Mouse (Mus musculus) spleen, adult 2 months (tissue): ENCODE results near the gene Parva. TPM values are rescaled to one million over a fixed set of nuclear protein-coding genes. Genes with fewer than 3 reads are reported as not detected.

Experiments
- DNase-seq, 2 experiments: peaks; one replicate each; pipeline versions ENCODE4 v3.0.0 to v3.0.0-alpha.2; 2012 to 2021; ENCODE audit warnings: low spot score in 2 of 2, low read depth in 1 of 2
- H3K27ac ChIP-seq: fragments of 200-500 bp; 2 replicates; pipeline ENCODE4 v1.5.1; 2012; ENCODE audit warnings: low read length, inconsistent platforms; ENCODE audit not compliant: insufficient read depth
- H3K27me3 ChIP-seq: fragments of 200-500 bp; 2 replicates; pipeline ENCODE4 v1.6.1; 2012; ENCODE audit warnings: mild to moderate bottlenecking, moderate library complexity, low read length, inconsistent platforms; ENCODE audit not compliant: control insufficient read depth, insufficient read depth
- H3K36me3 ChIP-seq: fragments of 200-500 bp; 2 replicates; pipeline ENCODE4 v1.6.1; 2012; ENCODE audit warnings: mild to moderate bottlenecking, low read length, inconsistent platforms; ENCODE audit not compliant: control insufficient read depth, insufficient read depth
- H3K4me1 ChIP-seq: fragments of 200-500 bp; 2 replicates; pipeline ENCODE4 v1.6.1; 2011; ENCODE audit warnings: inconsistent platforms; ENCODE audit not compliant: control insufficient read depth, insufficient read depth, insufficient read length
- H3K4me3 ChIP-seq: fragments of 200-500 bp; 2 replicates; pipeline ENCODE4 v1.5.1; 2011; ENCODE audit warnings: mild to moderate bottlenecking, inconsistent platforms; ENCODE audit not compliant: insufficient read depth, insufficient read length; ENCODE audit errors: extremely low read depth
- CTCF ChIP-seq: fragments of 200-500 bp; IDR thresholded peaks from 2 replicates; pipeline ENCODE4 v1.5.1; 2011; ENCODE audit warnings: mild to moderate bottlenecking, inconsistent platforms; ENCODE audit not compliant: insufficient read depth, insufficient read length, insufficient replicate concordance; ENCODE audit errors: extremely low read depth
- POLR2A ChIP-seq: fragments of 200-500 bp; IDR thresholded peaks from 2 replicates; pipeline ENCODE4 v1.6.1; 2011; ENCODE audit warnings: low read depth, low read length, inconsistent platforms
- WGBS: fragments of 180-500 bp; shearing (Covaris S2); methylation state at CpG from one replicate; pipeline ENCODE4 v1.1.7; 2018; 5-methylcytosine and 5-hydroxymethylcytosine counted together
- polyA plus RNA-seq: library from polyadenylated mRNA; depleted of rRNA; stranded (reverse); fragments of >200 nt; gene quantifications from 2 replicates; pipeline ENCODE4 v1.2.3, GENCODE M21; 2012

The Parva gene
- polyA plus RNA-seq, 1 experiment = 7.1 TPM

DNA sequence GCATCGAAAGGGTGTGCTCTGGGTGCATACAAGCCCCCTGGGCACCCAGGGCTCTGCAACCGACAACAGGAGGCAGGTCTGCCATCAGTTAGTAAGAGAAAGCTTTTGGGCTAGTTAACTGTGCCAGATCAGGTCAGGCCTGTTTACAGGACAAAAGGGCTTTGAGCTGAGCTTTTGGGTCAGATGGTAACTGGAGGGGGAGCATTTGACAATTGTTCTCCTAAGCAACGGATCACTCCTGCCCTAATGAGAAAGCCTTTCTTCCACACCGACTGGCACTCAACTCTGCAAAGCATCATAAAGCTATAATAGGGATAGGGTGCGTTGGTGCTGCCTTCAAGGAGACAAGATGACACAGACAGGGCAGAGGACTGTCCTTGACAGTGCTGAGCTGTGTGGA is 141.7 kb downstream of the Parva start:
- H3K4me3 ChIP-seq = no peak overlapping the region
- H3K27me3 ChIP-seq = no peaks in the 10 kb centered on the region
- H3K4me1 ChIP-seq = no peaks in the 10 kb centered on the region
- TF ChIP-seq POLR2A (no peak), CTCF (no peak)
- no peaks in the 10 kb centered on the region for H3K36me3 ChIP-seq
- 75% methylated on average over 5 of the region's 5 CpGs for WGBS
- DNase-seq = no peak
- H3K27ac ChIP-seq = no peak overlapping the region

DNA sequence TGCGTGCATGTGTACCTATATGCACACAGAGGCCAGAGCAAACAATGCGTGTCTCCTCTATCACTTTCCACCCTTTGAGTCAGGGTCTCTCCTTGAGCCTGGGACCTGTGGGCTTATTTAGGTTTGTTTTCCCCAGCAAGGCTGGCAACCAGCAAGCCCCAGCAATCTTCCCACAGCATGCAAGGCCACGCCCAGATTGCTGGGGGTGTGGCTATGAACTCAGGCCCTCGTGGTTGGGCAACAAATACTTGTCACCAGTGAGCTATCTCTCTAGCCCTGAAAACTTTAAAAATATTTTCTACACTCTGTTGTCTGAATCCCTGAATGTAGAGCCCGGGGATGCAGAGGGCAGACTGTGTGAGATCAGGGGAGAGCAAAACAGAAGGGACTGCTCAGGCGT is 154.3 kb downstream of the Parva start:
- Histone ChIP-seq H3K4me1 (no peaks in the 10 kb centered on the region), H3K36me3 (no peaks in the 10 kb centered on the region), H3K27me3 (no peaks in the 10 kb centered on the region), H3K4me3 (no peak overlapping the region), H3K27ac (no peak overlapping the region)
- TF ChIP-seq CTCF (no peak), POLR2A (no peak)
- 83% methylated on average over 6 of the region's 6 CpGs for WGBS
- no peak for DNase-seq

DNA sequence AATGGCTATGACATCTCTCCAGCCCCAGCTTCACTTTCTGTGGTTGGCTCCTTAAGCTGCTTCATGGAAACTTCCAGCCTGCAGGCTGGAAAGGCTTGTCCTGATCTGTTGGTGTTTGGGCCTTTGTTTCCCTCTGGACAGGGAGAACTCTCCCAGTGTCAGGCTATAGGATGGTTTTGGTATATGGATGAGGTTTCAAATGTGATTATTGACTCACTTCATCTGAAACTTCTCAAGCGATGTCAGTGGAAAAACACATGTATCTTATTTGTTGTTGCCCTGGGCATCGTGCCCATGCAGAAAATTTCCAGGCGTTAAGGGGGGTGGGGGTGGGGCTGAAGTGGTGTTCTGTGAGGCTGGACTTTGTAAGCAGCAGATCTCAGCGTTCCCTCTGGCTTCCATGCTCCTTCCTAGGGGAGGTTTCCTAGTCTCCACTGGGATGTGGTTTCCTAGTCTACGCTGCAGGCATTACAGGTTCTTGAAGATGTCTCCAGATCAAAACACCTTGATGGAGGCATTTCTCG is 155.6 kb downstream of the Parva start:
- Histone ChIP-seq H3K4me1 (no peaks in the 10 kb centered on the region), H3K27ac (no peak overlapping the region), H3K36me3 (no peaks in the 10 kb centered on the region), H3K27me3 (no peaks in the 10 kb centered on the region), H3K4me3 (no peak overlapping the region)
- 78% methylated on average over 6 of the region's 6 CpGs for whole genome bisulfite sequencing
- TF ChIP-seq CTCF (no peak), POLR2A (no peak)
- no peak for DNase-seq

- no peak for DNase-seq
- Histone ChIP-seq H3K36me3 (no peaks in the 10 kb centered on the region), H3K4me1 (no peaks in the 10 kb centered on the region), H3K4me3 (no peak overlapping the region), H3K27me3 (no peaks in the 10 kb centered on the region), H3K27ac (no peak overlapping the region)
- TF ChIP-seq POLR2A (no peak), CTCF (no peak)
- WGBS = 52% methylated on average over 1 of the region's 1 CpGs
Measured at GRCm38 (mm10) chr7:112587449-112587848, 160.1 kb downstream of the Parva start.

GRCm38 (mm10) chr7:112589530-112589929 is 162.2 kb downstream of the Parva start:
- DNase-seq = no peak
- Histone ChIP-seq H3K27ac (no peak overlapping the region), H3K4me1 (no peaks in the 10 kb centered on the region), H3K36me3 (no peaks in the 10 kb centered on the region), H3K27me3 (no peaks in the 10 kb centered on the region), H3K4me3 (no peak overlapping the region)
- 75% methylated on average over 6 of the region's 6 CpGs for WGBS
- TF ChIP-seq POLR2A (no peak), CTCF (no peak)

- Histone ChIP-seq H3K4me3 (no peak overlapping the region), H3K27me3 (no peaks in the 10 kb centered on the region), H3K36me3 (no peaks in the 10 kb centered on the region), H3K27ac (no peak overlapping the region), H3K4me1 (no peaks in the 10 kb centered on the region)
- 60% methylated on average over 5 of the region's 5 CpGs for WGBS
- TF ChIP-seq POLR2A = no peak
- no peak for TF ChIP-seq CTCF
- DNase-seq = no peak
Measured at GRCm38 (mm10) chr7:112593586-112593985, 166.3 kb downstream of the Parva start.

DNA sequence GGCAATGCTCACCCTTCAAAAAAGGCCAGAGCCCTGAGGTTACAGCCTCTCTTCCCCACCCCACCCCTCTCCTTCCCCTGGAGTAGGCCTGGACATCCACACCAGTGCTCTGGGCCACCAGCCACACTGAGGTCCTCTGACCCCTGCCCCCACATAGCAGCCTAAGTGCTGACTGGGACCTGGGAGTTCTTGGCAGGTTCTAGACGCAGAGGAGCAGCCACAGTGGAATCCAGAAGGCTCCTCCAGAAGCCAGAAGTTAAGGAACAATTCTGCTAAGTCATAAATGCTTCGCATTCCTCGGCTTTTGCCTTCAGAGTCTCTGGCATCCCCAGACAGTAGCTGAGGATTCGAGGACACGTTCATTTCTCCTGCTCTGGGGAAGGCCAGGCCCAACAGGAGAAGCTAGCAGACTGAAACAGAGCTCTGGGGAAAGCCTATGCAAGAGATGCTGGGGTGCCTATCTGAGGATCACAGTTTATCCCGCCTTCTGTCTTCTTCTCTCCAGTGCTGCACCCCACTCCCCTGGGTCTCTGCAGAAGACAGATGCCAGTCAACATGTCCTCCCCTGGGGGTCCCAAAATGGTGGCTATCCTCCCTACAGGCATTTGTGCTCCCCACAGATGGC is 168.0 kb downstream of the Parva start:
- no peaks in the 10 kb centered on the region for H3K4me1 ChIP-seq
- no peak for DNase-seq
- TF ChIP-seq POLR2A = no peak
- TF ChIP-seq CTCF = no peak
- no peak overlapping the region for H3K4me3 ChIP-seq
- no peaks in the 10 kb centered on the region for H3K36me3 ChIP-seq
- 62% methylated on average over 6 of the region's 6 CpGs for WGBS
- H3K27me3 ChIP-seq = no peaks in the 10 kb centered on the region
- 0 out of 2 replicates have a peak overlapping the region, but pooled peaks have one; percentile 9 for H3K27ac ChIP-seq
